Mouse (Mus musculus) stomach, postnatal 0 days (tissue): ENCODE data around the gene Trappc13.

Source experiments
- CTCF ChIP-seq: IDR thresholded peaks from 2 replicates; pipeline ENCODE4 v1.5.1; 2016; ENCODE audit warnings: antibody characterized with exemption, low read depth, mild to moderate bottlenecking, moderate library complexity
- EP300 ChIP-seq: optimal IDR thresholded peaks from 2 replicates; pipeline ENCODE3; 2016; ENCODE audit warnings: antibody characterized with exemption

DNA sequence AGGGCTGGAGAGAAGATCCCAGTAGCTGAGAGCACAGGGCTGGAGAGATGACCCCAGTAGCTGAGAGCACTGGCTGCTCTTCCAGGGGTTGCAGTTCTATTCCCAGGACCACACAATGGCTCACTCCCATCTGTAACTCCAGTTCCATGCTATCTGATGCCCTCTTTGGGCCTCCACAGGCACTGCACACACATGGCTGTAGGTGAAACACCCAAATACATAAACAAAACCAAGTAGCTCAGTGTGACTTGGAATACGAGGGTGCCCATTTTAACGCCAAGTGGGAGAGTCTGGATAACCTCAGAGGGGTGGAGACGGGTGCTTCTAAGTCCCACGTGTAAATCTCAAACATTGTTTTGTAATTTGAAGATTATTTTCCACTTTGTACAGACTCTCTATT, 77.9 kb downstream of the Trappc13 start:
- TF ChIP-seq CTCF (peak; percentile 21; the same call in 1 of the 2 replicates), EP300 (no peak)
